Mouse (Mus musculus) cortical plate, adult 2 months (tissue): Measurements from ENCODE around the gene Fam19a3. TPM values are rescaled to one million over a fixed set of nuclear protein-coding genes. Genes with fewer than 3 reads are reported as not detected.
A peak's percentile ranks its signal among the peaks of the same experiment; 100 is the strongest.
"Not testable (repeated sequence)": the region's sequence is repeated elsewhere in the genome, so short reads cannot be mapped to it uniquely, and the experiment has no call there.

Source experiments
- H3K27ac ChIP-seq: fragments of 200-500 bp; 2 replicates; pipeline ENCODE4 v1.5.1; 2012; ENCODE audit warnings: low read length, control low read depth, inconsistent platforms; ENCODE audit not compliant: insufficient read depth
- H3K4me1 ChIP-seq: fragments of 200-500 bp; 2 replicates; pipeline ENCODE4 v1.6.1; 2011; ENCODE audit warnings: low read length; ENCODE audit not compliant: control insufficient read depth, insufficient read depth
- H3K4me3 ChIP-seq: fragments of 200-500 bp; 2 replicates; pipeline ENCODE4 v1.5.1; 2011; ENCODE audit warnings: mild to moderate bottlenecking, low read length, control low read depth; ENCODE audit not compliant: insufficient read depth
- CTCF ChIP-seq: fragments of 200-500 bp; IDR thresholded peaks from 2 replicates; pipeline ENCODE4 v1.5.1; 2011; ENCODE audit warnings: mild to moderate bottlenecking, control low read depth, low read length; ENCODE audit not compliant: insufficient read depth; ENCODE audit errors: extremely low read depth
- POLR2A ChIP-seq: fragments of 200-500 bp; IDR thresholded peaks from 2 replicates; pipeline ENCODE4 v1.6.1; 2011; ENCODE audit warnings: mild to moderate bottlenecking, low read length, control low read depth; ENCODE audit not compliant: insufficient read depth; ENCODE audit errors: extremely low read depth
- polyA plus RNA-seq: library from polyadenylated mRNA; depleted of rRNA; stranded (reverse); fragments of >200 nt; gene quantifications from 2 replicates; pipeline ENCODE4 v1.2.3, GENCODE M21; 2012

The Fam19a3 gene
- polyA plus RNA-seq, 1 experiment: 0.08 TPM

DNA sequence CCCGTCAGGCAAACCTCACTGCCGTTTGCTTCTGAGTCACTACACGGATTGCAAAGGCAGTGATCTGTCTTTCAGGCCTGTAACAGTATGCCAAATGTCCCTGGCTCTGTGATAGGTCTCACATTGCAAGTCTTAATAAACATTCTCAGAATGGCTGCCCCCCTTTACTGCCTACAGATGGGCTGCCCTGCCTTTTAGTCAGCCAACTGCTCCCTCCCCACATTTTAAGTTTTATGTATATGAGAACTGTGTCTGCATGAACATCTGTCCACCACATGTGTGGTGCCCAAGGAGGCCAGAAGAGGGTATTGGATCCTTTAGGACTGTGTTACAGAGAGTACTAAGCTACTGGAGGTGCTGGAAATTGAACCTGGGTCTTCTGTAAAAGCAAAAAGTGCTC lies 10.7 kb downstream of the Fam19a3 start:
- Histone ChIP-seq H3K4me1 (no peaks in the 10 kb centered on the region), H3K4me3 (no peak overlapping the region), H3K27ac (no peak overlapping the region)
- no peak for TF ChIP-seq CTCF
- no peak for TF ChIP-seq POLR2A

- H3K4me1 ChIP-seq: no peaks in the 10 kb centered on the region
- TF ChIP-seq POLR2A: no peak
- TF ChIP-seq CTCF: peak; percentile 70
- H3K4me3 ChIP-seq: no peak overlapping the region
- no peak overlapping the region for H3K27ac ChIP-seq
Measured at GRCm38 (mm10) chr3:104770035-104770434, 11.6 kb downstream of the Fam19a3 start.

GRCm38 (mm10) chr3:104769135-104769534 lies 12.5 kb downstream of the Fam19a3 start:
- Histone ChIP-seq H3K4me3 (no peak overlapping the region), H3K4me1 (no peaks in the 10 kb centered on the region), H3K27ac (no peak overlapping the region)
- TF ChIP-seq POLR2A (no peak), CTCF (no peak)

GRCm38 (mm10) chr3:104767716-104768115 lies 13.9 kb downstream of the Fam19a3 start:
- H3K27ac ChIP-seq: no peak overlapping the region
- TF ChIP-seq CTCF (no peak), POLR2A (no peak)
- no peaks in the 10 kb centered on the region for H3K4me1 ChIP-seq
- no peak overlapping the region for H3K4me3 ChIP-seq

DNA sequence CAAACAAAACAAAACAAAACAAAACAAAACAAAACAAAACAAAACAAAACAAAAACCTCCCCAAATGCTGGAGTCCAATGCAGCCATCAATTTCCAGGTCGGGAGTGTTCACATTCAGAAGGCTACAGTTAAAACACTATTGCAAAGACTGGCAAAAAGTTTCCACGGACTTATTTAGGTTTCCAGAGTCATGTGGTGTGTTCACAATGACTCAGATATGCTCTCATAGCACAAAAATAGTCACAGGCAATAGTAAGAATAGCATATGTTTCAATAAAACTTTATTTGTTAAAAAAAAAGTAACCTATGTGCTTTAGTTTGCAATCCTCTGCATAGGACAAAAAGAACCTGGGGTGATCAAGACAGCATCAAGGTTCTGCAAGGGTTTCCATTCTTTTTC lies 14.5 kb downstream of the Fam19a3 start:
- H3K4me3 ChIP-seq: no peak overlapping the region
- TF ChIP-seq CTCF (no peak), POLR2A (no peak)
- H3K4me1 ChIP-seq: no peaks in the 10 kb centered on the region
- no peak overlapping the region for H3K27ac ChIP-seq

- TF ChIP-seq CTCF (peak; percentile 37; the same call in 1 of the 2 replicates), POLR2A (no peak)
- H3K27ac ChIP-seq: no peak overlapping the region
- H3K4me3 ChIP-seq: no peak overlapping the region
- no peaks in the 10 kb centered on the region for H3K4me1 ChIP-seq
Measured at GRCm38 (mm10) chr3:104765021-104765420, 16.6 kb downstream of the Fam19a3 start.

GRCm38 (mm10) chr3:104762103-104762863 lies 19.4 kb downstream of the Fam19a3 start:
- not testable (repeated sequence) for H3K27ac ChIP-seq, H3K4me1 ChIP-seq, H3K4me3 ChIP-seq

- TF ChIP-seq POLR2A (no peak), CTCF (no peak)
- Histone ChIP-seq H3K4me1 (no peaks in the 10 kb centered on the region), H3K27ac (no peak overlapping the region), H3K4me3 (no peak overlapping the region)
Measured at GRCm38 (mm10) chr3:104758869-104759268, 22.8 kb downstream of the Fam19a3 start.

DNA sequence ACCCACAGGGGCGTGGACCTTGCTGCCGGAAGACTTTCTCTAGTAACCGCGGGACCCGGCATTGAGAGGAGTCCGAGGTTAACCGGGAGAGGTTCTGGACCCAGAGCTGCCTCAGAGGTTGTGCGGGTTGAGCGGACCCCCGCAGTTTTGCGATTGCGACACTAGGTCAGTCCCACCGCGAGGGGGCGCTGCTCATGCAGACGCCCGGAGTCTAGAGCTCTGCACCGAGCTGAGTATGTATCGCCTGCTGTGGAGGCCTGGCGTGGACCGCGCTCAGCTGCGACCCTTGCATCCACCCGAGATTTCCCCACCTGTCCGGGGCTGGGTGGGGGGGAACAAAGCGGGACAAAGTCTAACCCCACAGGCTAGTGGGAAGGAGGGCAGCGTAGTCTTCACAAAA lies 23.2 kb downstream of the Fam19a3 start:
- Histone ChIP-seq H3K4me3 (no peak overlapping the region), H3K4me1 (no peaks in the 10 kb centered on the region), H3K27ac (no peak overlapping the region)
- TF ChIP-seq CTCF (peak; percentile 55), POLR2A (no peak)

GRCm38 (mm10) chr3:104752845-104753244 lies 28.8 kb downstream of the Fam19a3 start:
- not testable (repeated sequence) for H3K4me3 ChIP-seq, H3K4me1 ChIP-seq, H3K27ac ChIP-seq
